Mouse (Mus musculus) kidney, postnatal 0 days (tissue): ENCODE data around the gene Pbrm1. TPM values are rescaled to one million over a fixed set of nuclear protein-coding genes. Genes with fewer than 3 reads are reported as not detected.

Experiments used
- ATAC-seq: fragments of 200-750 bp; cut with Nextera tagmentation; replicated peaks from 2 replicates; pipeline ENCODE4 v1.8.0; 2017; ENCODE audit warnings: low read depth, moderate number of reproducible peaks, moderate TSS enrichment, moderate library complexity; ENCODE audit not compliant: low FRiP score
- DNase-seq: peaks from one replicate; pipeline ENCODE4 v3.0.0-alpha.2; 2016; ENCODE audit warnings: low spot score
- H3K27ac ChIP-seq: fragments of 300-500 bp; sonication (generic); 2 replicates; pipeline ENCODE4 v1.5.1; 2014; ENCODE audit warnings: mild to moderate bottlenecking
- H3K27me3 ChIP-seq: fragments of 300-500 bp; sonication (generic); 2 replicates; pipeline ENCODE4 v1.6.1; 2014; ENCODE audit warnings: low read length, mixed read lengths; ENCODE audit not compliant: insufficient read depth
- H3K36me3 ChIP-seq: fragments of 300-500 bp; sonication (generic); 2 replicates; pipeline ENCODE4 v1.6.1; 2014; ENCODE audit warnings: low read length, mixed read lengths; ENCODE audit not compliant: insufficient read depth
- H3K4me1 ChIP-seq: fragments of 300-500 bp; sonication (generic); replicated peaks from 2 replicates; pipeline ENCODE4 v1.6.1; 2014; ENCODE audit warnings: antibody characterized with exemption, low read length, mixed read lengths; ENCODE audit not compliant: insufficient read depth
- H3K4me2 ChIP-seq: fragments of 300-500 bp; sonication (generic); 2 replicates; pipeline ENCODE4 v1.6.1; 2014; ENCODE audit warnings: mild to moderate bottlenecking, low read length, moderate library complexity, mixed read lengths
- H3K4me3 ChIP-seq: fragments of 300-500 bp; sonication (generic); replicated peaks from 2 replicates; pipeline ENCODE4 v1.5.1; 2014; ENCODE audit warnings: low read depth, low read length
- H3K9ac ChIP-seq: fragments of 300-500 bp; sonication (generic); 2 replicates; pipeline ENCODE4 v1.6.1; 2014; ENCODE audit warnings: low read depth, low read length
- H3K9me3 ChIP-seq: fragments of 300-500 bp; sonication (generic); replicated peaks from 2 replicates; pipeline ENCODE4 v1.6.1; 2016; ENCODE audit warnings: low read length, inconsistent platforms, mixed read lengths
- CTCF ChIP-seq: IDR thresholded peaks from 2 replicates; pipeline ENCODE4 v1.5.1; 2016; ENCODE audit warnings: antibody characterized with exemption, low read depth, mild to moderate bottlenecking, moderate library complexity
- WGBS: fragments of 180-500 bp; shearing (Covaris S2); extraction: QIAGEN DNeasy Blood & Tissue Kit; methylation state at CpG from one replicate; pipeline ENCODE4 v1.1.7; 2014; 5-methylcytosine and 5-hydroxymethylcytosine counted together
- polyA plus RNA-seq: library from polyadenylated mRNA; unstranded; fragments of >200 nt; fragmentation: Nextera tagmentation; extraction: Ambion mirVana; gene quantifications from 2 replicates; pipeline ENCODE4 v1.2.1, GENCODE M21; 2015

The Pbrm1 gene
- polyA plus RNA-seq, 1 experiment from 2014 or later: 67.3 TPM

DNA sequence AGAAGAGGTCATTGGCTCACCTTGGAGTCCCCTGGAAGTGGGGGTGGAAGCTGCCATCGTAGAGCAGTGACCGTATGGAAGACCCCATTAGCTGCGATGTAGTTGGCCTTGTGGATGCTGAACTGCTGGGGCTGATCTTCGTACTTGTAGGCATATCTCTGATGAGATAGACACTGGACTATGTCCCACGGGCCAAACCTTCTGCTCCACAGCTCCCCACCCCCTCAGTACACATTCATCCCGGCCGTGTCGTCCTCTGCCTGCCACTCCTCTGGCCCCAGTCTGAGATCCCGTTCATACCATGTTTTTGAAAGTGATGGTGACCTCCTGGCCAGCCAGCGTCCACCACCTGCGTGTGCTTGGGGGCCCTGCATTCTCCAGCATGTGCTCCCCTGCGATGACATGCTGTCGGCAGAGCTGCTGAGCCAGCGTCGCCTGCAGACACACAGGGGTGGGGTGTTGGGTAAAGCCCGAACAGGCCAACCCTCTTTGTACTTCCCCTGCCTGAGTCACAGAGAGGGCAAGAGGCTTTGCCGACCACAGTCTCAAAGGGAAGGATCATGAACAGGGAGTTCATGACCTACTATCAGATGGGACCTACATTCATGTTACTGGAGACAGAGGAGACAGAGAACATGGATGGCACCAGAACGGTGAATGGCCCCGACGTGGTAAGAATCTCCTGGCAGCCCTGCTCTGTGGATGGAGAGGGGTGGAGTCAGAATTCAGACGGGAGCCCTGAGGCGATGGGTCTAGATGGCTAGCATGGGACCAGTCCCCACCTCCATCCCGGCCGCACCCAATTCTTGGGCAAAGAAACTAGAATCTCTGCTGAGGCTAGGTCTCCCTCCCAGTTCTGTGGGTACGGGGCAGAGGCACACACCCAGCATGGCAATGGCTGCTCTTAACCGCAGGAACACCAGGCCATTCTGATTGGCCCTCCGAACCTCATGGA lies 141.5 kb downstream of the Pbrm1 start:
- H3K4me2 ChIP-seq: no peak overlapping the region
- H3K27me3 ChIP-seq: no peaks in the 10 kb centered on the region
- H3K9ac ChIP-seq: no peak overlapping the region
- no peak for ATAC-seq
- TF ChIP-seq CTCF: no peak
- H3K36me3 ChIP-seq: no peaks in the 10 kb centered on the region
- 72% methylated on average over 27 of the region's 27 CpGs for WGBS
- no peak overlapping the region for H3K27ac ChIP-seq
- H3K4me3 ChIP-seq: no peak overlapping the region
- no peaks in the 10 kb centered on the region; the same call in 1 of the 2 replicates for H3K4me1 ChIP-seq
- no peak for DNase-seq
- H3K9me3 ChIP-seq: no peaks in the 10 kb centered on the region

DNA sequence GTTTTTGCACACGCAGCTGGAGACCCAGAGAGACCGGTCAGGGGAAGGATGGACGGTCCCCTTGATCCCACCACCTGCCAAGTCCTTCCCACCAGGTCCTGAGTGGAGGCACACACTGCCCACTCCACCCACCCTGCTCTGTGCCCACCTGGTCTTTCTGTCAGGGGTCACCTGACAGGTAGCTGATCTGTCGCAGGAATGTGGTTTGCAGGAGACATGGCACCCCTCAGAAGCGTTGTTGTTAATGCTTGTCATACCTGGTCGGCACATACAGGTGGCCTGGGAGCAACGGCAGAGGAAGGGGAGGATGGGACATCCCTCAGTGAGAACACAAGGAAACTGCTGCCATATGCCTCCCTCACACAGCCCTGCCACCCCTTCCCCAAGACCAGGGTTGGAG lies 142.3 kb downstream of the Pbrm1 start:
- peaks cover 4% of the 10 kb centered on the region; the same call in 1 of the 2 replicates for H3K4me1 ChIP-seq
- no peak overlapping the region for H3K27ac ChIP-seq
- no peak overlapping the region for H3K4me2 ChIP-seq
- no peaks in the 10 kb centered on the region for H3K36me3 ChIP-seq
- 87% methylated on average over 7 of the region's 7 CpGs for WGBS
- no peaks in the 10 kb centered on the region for H3K9me3 ChIP-seq
- H3K4me3 ChIP-seq: no peak overlapping the region
- no peak for DNase-seq
- H3K27me3 ChIP-seq: no peaks in the 10 kb centered on the region
- no peak overlapping the region for H3K9ac ChIP-seq
- no peak for ATAC-seq
- TF ChIP-seq CTCF: no peak

DNA sequence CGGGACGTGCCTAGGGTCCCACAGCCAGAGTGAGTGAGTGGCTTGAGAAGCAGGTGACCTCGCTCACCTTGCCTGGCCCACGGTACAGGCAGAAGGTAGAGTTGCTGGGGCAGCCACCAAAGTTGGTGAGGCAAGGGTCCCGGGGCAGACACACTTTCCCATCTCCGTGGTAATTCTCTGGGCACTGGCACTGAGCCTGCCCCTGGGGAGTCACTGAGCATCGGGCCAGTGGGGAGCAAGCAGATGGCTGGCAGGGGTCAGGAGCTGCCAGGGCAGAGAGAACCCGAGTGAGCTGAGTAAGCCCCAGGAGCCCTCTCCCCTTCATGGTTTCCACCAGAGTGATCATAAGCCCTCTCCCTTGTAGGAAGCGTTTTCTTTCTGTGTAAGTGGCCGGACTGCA lies 142.7 kb downstream of the Pbrm1 start:
- DNase-seq (no peak), ATAC-seq (no peak)
- H3K27ac ChIP-seq: no peak overlapping the region
- H3K4me1 ChIP-seq: peaks cover 7% of the 10 kb centered on the region; the same call in 1 of the 2 replicates
- TF ChIP-seq CTCF: no peak
- H3K27me3 ChIP-seq: no peaks in the 10 kb centered on the region
- WGBS: 57% methylated on average over 10 of the region's 10 CpGs
- no peaks in the 10 kb centered on the region for H3K9me3 ChIP-seq
- no peak overlapping the region for H3K4me2 ChIP-seq
- H3K4me3 ChIP-seq: no peak overlapping the region
- H3K36me3 ChIP-seq: no peaks in the 10 kb centered on the region
- no peak overlapping the region for H3K9ac ChIP-seq

DNA sequence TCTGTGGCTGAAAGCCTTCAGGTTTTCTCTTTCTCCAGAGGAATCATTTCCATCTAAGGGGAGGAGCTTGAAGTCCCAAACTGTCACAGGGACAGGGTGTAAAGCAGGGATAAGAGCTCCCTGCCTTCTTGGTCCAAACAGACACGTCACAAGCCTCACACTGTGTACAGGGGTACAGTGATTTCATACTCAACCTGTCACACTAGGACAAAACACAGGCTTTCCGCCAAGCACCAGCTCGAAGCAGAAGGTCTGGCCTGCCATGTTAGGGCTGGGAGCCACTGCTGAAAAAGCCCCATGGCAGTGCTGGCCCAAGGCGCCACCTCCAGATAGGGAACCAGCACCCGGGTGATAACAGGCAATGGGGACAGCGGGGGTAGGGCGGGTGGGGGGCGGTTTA lies 145.1 kb downstream of the Pbrm1 start:
- H3K36me3 ChIP-seq: no peaks in the 10 kb centered on the region
- 84% methylated on average over 8 of the region's 8 CpGs for WGBS
- no peaks in the 10 kb centered on the region for H3K27me3 ChIP-seq
- no peaks in the 10 kb centered on the region for H3K9me3 ChIP-seq
- no peak overlapping the region for H3K4me3 ChIP-seq
- no peak overlapping the region for H3K9ac ChIP-seq
- no peak overlapping the region for H3K4me2 ChIP-seq
- no peak for TF ChIP-seq CTCF
- no peak for ATAC-seq
- peaks cover 13% of the 10 kb centered on the region; the same call in 1 of the 2 replicates for H3K4me1 ChIP-seq
- no peak overlapping the region for H3K27ac ChIP-seq
- no peak for DNase-seq

DNA sequence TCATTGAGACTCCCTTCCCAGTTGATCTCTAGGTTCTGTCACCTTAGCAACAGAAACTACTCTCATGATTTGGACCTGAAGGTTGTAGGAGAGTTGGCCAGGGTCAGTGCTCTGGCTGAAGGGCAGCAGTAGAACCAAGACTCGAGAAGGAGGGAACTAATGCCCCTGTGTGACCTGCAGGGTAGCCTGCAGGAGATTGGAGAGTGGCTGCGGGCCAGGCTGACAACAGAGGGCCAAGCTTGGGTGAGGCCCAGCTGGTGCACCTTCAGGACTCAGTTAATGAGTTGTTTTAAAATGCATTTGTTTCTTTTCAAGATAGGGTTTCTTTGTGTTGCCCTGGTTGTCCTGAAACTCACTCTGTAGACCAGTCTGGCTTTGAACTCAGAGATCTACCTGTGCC lies 146.1 kb downstream of the Pbrm1 start:
- 45% methylated on average over 2 of the region's 2 CpGs for WGBS
- Histone ChIP-seq H3K9me3 (no peaks in the 10 kb centered on the region), H3K4me2 (no peak overlapping the region), H3K4me1 (peaks cover 13% of the 10 kb centered on the region; the same call in 1 of the 2 replicates), H3K27me3 (no peaks in the 10 kb centered on the region), H3K36me3 (no peaks in the 10 kb centered on the region), H3K27ac (no peak overlapping the region), H3K9ac (no peak overlapping the region), H3K4me3 (no peak overlapping the region)
- DNase-seq (no peak), ATAC-seq (no peak)
- no peak for TF ChIP-seq CTCF

DNA sequence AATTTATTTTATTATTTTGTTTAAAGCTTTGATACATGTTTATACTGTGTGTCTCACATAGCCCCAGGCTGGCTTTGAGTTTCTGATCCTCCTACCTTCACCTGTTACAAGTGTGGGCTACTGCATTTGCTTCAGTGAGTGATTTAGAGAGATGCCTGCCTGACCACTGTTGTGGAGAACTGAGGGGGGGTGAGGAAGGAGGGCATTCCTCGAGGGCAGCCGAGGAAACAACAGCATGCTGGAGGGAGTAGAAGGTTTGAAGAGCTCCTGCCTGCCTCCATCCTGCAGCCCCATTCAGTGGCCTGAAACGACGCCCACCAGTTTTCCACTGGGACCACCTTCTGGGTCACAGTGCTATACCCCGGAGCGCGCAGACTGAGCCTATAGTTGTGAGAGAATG lies 146.5 kb downstream of the Pbrm1 start:
- TF ChIP-seq CTCF: no peak
- Histone ChIP-seq H3K4me1 (peaks cover 13% of the 10 kb centered on the region; the same call in 1 of the 2 replicates), H3K9ac (no peak overlapping the region), H3K27me3 (no peaks in the 10 kb centered on the region), H3K9me3 (no peaks in the 10 kb centered on the region), H3K27ac (peak overlapping the region; percentile 44; the same call in 1 of the 2 replicates), H3K36me3 (no peaks in the 10 kb centered on the region), H3K4me2 (no peak overlapping the region), H3K4me3 (no peak overlapping the region)
- DNase-seq (peak; percentile 81), ATAC-seq (peak; percentile 48)
- WGBS: 26% methylated on average over 7 of the region's 7 CpGs
